Mouse (Mus musculus): Measurements from ENCODE around the gene Ppcdc.

DNA sequence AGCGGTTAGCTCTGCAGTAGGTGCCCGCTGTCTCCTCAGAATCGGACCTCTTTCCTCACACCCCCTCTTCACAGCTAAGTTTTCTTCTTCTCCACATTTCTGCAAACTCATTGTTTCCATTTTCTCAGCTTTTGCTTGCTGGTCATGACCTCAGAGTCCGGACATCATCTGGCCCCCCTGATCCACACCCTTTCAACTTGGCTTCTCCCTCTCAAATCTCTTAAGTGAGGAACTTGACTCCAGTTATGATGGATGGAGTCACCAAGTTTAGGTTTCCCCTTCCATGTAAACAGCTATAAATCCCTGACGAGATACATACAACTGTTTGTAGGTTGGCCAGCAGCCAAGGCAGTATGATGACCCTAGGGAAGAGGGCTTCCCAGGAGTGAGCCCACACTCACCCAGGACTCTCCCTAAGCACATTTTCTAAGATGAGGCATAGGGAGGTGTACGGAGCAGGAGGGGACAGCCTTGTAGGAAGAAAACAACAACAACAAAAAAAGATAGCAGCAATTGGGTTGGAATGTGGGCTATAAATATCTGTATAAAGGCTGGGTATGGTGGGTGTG lies 96.9 kb downstream of the Ppcdc start:
- TF ChIP-seq CTCF (IDR thresholded peaks at IDR 0.05; ENCODE audit: low read depth) (no peak), EP300 (IDR thresholded peaks at IDR 0.05; ENCODE audit: low read depth) (no peak)
